Mouse (Mus musculus): ENCODE results near the gene Cfap58. TPM values are rescaled to one million over a fixed set of nuclear protein-coding genes. Genes with fewer than 3 reads are reported as not detected.

Gene Cfap58
- polyA plus RNA-seq, 1 experiment = not detected

DNA sequence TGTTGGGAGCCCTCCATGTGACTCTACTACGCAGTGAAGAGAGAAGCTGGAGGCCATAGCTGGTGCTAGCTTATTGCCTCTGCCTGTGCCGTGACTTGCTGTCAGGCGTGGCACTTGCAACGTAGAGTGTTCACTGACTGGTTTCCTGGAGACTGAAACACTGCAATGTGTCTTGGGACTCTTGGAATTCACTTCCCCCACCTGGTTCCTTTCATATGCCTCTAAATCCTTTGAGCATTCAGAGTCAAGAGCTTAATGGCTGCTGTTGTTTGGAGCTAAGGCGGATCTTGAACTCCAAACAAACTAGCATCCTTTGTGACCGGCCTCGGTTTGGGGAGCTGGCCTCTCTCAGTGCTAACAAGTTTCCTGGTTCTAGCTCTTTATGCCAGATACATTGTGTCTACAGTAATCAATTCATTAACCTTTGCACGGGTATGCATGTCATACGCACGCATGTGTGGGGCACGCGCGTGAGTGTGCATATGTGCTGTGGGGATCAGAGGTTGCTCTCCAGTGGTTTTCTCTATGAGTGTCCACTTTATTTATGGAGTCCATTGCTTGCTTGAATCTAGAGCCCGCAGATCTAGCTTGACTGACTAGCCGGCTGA lies 48.2 kb downstream of the Cfap58 start:
- no peaks in the 10 kb centered on the region for H3K9me3 ChIP-seq (ENCODE audit: control insufficient read depth, low read length)
- no peaks in the 10 kb centered on the region for H3K4me1 ChIP-seq (ENCODE audit: control insufficient read depth)
- H3K27me3 ChIP-seq (ENCODE audit: control insufficient read depth) = no peaks in the 10 kb centered on the region
- TF ChIP-seq TAL1 (IDR thresholded peaks at IDR 0.05; ENCODE audit: low read length) = no peak
- no peak for TF ChIP-seq GATA1 (IDR thresholded peaks at IDR 0.05; ENCODE audit: low read length)
- no peaks in the 10 kb centered on the region for H3K36me3 ChIP-seq (ENCODE audit: control insufficient read depth)
- no peak overlapping the region for H3K4me3 ChIP-seq (replicated peaks)

DNA sequence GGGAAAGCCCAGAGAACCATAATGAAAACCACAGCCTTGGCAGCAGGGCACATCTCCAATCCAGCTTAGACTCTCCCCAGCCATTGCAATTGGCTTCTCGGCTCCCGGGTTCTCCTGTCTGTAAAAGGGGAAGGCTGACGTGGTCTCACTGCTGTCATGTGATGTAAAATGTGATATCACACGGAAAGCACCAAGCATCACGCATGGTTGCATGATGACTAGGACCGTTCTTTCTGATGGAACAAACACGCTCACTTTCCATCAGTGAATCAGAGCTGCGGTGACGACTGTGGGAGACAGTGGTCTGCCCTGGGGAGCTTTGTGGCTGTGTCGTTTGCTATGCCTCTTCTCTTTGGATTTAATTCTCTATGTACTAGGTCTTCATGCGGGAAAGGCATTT lies 50.5 kb downstream of the Cfap58 start:
- Histone ChIP-seq H3K9me3 (ENCODE audit: control insufficient read depth, low read length) (no peaks in the 10 kb centered on the region), H3K27me3 (ENCODE audit: control insufficient read depth) (no peaks in the 10 kb centered on the region), H3K4me1 (ENCODE audit: control insufficient read depth) (no peaks in the 10 kb centered on the region), H3K36me3 (ENCODE audit: control insufficient read depth) (no peaks in the 10 kb centered on the region), H3K4me3 (replicated peaks) (no peak overlapping the region)
- no peak for TF ChIP-seq GATA1 (IDR thresholded peaks at IDR 0.05; ENCODE audit: low read length)
- TF ChIP-seq TAL1 (IDR thresholded peaks at IDR 0.05; ENCODE audit: low read length) = no peak

DNA sequence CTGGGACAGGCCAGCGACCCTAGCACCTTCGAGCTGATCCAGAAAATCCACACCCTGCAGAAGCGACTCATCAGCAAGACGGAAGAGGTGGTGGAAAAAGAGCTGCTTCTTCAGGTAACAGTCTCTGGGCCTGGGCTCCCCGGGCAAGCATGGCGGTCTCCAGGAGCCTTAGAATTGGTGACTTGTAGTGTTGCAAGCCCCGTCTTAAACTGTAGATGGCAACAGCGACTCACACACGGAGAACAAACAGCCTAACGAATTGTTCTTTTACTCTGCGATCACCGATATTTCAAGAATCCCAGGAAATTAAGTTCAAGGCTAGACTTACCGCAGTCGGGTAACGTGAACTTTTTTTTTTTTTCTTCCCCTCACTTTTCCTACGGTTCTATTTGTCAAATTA lies 51.0 kb downstream of the Cfap58 start:
- no peaks in the 10 kb centered on the region for H3K27me3 ChIP-seq (ENCODE audit: control insufficient read depth)
- no peak for TF ChIP-seq TAL1 (IDR thresholded peaks at IDR 0.05; ENCODE audit: low read length)
- TF ChIP-seq GATA1 (IDR thresholded peaks at IDR 0.05; ENCODE audit: low read length) = no peak
- no peaks in the 10 kb centered on the region for H3K9me3 ChIP-seq (ENCODE audit: control insufficient read depth, low read length)
- no peaks in the 10 kb centered on the region for H3K4me1 ChIP-seq (ENCODE audit: control insufficient read depth)
- H3K4me3 ChIP-seq (replicated peaks) = no peak overlapping the region
- H3K36me3 ChIP-seq (ENCODE audit: control insufficient read depth) = no peaks in the 10 kb centered on the region

GRCm38 (mm10) chr19:47988880-47989574 lies 51.6 kb downstream of the Cfap58 start:
- H3K36me3 ChIP-seq (ENCODE audit: control insufficient read depth) = no peaks in the 10 kb centered on the region

DNA sequence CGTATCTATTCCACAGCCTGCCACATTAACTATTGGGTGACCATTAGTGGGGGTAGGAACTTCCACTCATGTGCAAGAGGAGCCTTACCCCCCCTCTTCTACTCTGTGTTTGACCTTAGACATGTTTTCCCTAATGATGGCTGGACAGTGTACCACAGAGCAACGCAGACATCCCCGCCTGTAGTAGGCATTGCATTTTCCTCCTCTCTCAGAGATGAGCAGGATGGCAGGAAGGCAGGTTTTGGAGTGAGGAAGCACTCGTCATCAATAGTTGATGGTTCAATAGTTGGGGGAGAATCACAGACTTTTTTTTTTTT lies 52.1 kb downstream of the Cfap58 start:
- Histone ChIP-seq H3K36me3 (ENCODE audit: control insufficient read depth) (no peaks in the 10 kb centered on the region), H3K9me3 (ENCODE audit: control insufficient read depth, low read length) (no peaks in the 10 kb centered on the region; the same call in none of the 2 replicates), H3K27me3 (ENCODE audit: control insufficient read depth) (no peaks in the 10 kb centered on the region), H3K4me1 (ENCODE audit: control insufficient read depth) (no peaks in the 10 kb centered on the region), H3K4me3 (replicated peaks) (no peak overlapping the region)
- TF ChIP-seq TAL1 (IDR thresholded peaks at IDR 0.05; ENCODE audit: low read length) (no peak), GATA1 (IDR thresholded peaks at IDR 0.05; ENCODE audit: low read length) (no peak)

More at GRCm38 (mm10) chr19:47988880-47989574, 51.6 kb downstream of the Cfap58 start:
- Histone ChIP-seq H3K4me1 (ENCODE audit: control insufficient read depth) (no peaks in the 10 kb centered on the region), H3K27me3 (ENCODE audit: control insufficient read depth) (no peaks in the 10 kb centered on the region), H3K9me3 (ENCODE audit: control insufficient read depth, low read length) (no peaks in the 10 kb centered on the region; the same call in 1 of the 2 replicates), H3K4me3 (replicated peaks) (no peak overlapping the region)
- TF ChIP-seq GATA1 (IDR thresholded peaks at IDR 0.05; ENCODE audit: low read length) = no peak

GRCm38 (mm10) chr19:48001240-48001639 lies 63.8 kb downstream of the Cfap58 start:
- Histone ChIP-seq H3K4me1 (ENCODE audit: control insufficient read depth) (no peaks in the 10 kb centered on the region), H3K9me3 (ENCODE audit: control insufficient read depth, low read length) (no peaks in the 10 kb centered on the region), H3K36me3 (ENCODE audit: control insufficient read depth) (no peaks in the 10 kb centered on the region), H3K27me3 (ENCODE audit: control insufficient read depth) (no peaks in the 10 kb centered on the region), H3K4me3 (replicated peaks) (no peak overlapping the region)
- TF ChIP-seq TAL1 (IDR thresholded peaks at IDR 0.05; ENCODE audit: low read length) (no peak), GATA1 (IDR thresholded peaks at IDR 0.05; ENCODE audit: low read length) (no peak)

- Histone ChIP-seq H3K4me1 (ENCODE audit: control insufficient read depth) (no peaks in the 10 kb centered on the region), H3K36me3 (ENCODE audit: control insufficient read depth) (no peaks in the 10 kb centered on the region), H3K9me3 (ENCODE audit: control insufficient read depth, low read length) (no peaks in the 10 kb centered on the region), H3K27me3 (ENCODE audit: control insufficient read depth) (no peaks in the 10 kb centered on the region), H3K4me3 (replicated peaks) (no peak overlapping the region)
- TF ChIP-seq GATA1 (IDR thresholded peaks at IDR 0.05; ENCODE audit: low read length) (no peak), TAL1 (IDR thresholded peaks at IDR 0.05; ENCODE audit: low read length) (no peak)
These were observed 64.3 kb downstream of the Cfap58 start for GRCm38 (mm10) chr19:48001774-48002173.

DNA sequence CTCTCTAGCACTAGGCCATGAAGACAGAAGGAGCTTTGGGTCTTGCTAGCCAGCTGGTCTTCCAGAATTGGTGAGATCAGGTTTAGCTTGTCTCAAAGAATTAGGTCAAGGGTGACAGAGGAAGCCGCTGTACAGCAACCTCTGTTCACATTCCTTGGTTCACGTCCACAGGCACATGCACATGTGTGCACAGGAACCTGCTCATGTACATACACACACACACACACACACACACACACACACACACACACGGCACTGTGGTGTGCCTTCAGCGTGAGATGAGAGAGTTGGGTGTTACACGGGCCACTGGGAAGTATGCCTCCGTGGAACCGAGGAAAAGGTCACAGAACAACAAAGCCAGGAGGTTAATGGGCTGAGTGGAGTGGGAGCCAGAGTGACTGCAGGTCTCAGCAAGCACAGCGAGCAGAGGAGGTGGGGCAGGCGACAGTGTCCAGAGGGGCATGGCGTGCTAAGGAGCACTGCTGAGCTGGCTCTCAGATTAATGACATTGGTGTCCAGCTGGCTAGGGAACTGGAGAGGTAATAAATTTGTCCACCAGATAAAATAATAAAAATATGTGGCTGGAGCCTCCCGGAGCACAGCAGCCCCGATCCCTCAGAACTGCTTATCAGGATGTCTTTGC lies 71.4 kb downstream of the Cfap58 start:
- H3K4me3 ChIP-seq (replicated peaks) = no peak overlapping the region
- TF ChIP-seq TAL1 (IDR thresholded peaks at IDR 0.05; ENCODE audit: low read length) (no peak), GATA1 (IDR thresholded peaks at IDR 0.05; ENCODE audit: low read length) (no peak)
- H3K27me3 ChIP-seq (ENCODE audit: control insufficient read depth) = no peaks in the 10 kb centered on the region
- no peaks in the 10 kb centered on the region for H3K4me1 ChIP-seq (ENCODE audit: control insufficient read depth)
- H3K9me3 ChIP-seq (ENCODE audit: control insufficient read depth, low read length) = peaks cover 2% of the 10 kb centered on the region; the same call in 1 of the 2 replicates
- H3K36me3 ChIP-seq (ENCODE audit: control insufficient read depth) = no peaks in the 10 kb centered on the region

DNA sequence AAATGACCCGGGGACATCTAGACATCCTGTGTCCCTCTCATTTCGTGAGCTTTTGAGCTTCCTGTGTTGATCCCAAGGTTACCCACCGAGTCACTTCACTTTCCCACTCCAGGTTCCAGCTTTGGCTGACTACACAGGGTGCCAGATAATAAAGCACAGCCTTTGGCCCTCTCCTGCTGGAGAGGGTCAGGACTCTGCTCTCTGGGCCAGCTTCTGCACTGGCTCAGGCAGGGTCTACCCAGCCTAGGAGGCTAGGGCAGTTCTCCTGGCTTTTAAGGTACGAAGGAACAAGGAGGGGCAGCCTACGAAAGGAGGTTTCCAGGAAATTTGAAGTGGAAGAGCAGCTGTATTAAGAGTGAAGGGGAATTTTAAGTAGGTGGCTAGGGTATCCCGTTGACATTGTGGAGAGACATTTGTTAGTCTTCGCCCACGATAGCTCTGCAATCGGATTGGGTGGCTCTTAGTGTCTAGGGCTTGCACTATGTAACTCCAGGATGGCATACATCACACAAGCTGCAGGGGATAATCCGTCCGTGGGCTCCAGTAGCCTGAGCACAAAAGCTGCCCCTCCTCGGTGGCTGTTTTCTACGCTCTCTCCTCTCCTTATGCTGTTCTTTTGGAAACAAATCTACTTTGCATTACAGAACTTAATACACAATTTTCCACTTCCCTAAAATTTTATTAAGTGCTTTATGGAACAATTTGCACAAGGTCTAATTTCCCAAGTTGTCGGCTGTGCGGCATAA lies 72.3 kb downstream of the Cfap58 start:
- Histone ChIP-seq H3K9me3 (ENCODE audit: control insufficient read depth, low read length) (peaks cover 2% of the 10 kb centered on the region; the same call in 1 of the 2 replicates), H3K27me3 (ENCODE audit: control insufficient read depth) (no peaks in the 10 kb centered on the region), H3K36me3 (ENCODE audit: control insufficient read depth) (no peaks in the 10 kb centered on the region), H3K4me1 (ENCODE audit: control insufficient read depth) (no peaks in the 10 kb centered on the region), H3K4me3 (replicated peaks) (no peak overlapping the region)
- TF ChIP-seq TAL1 (IDR thresholded peaks at IDR 0.05; ENCODE audit: low read length) (no peak), GATA1 (IDR thresholded peaks at IDR 0.05; ENCODE audit: low read length) (no peak)

Measured in erythroblast, embryonic 14.5 days (primary cell).